Mouse (Mus musculus) embryonic fibroblast, embryonic 13.5 days (primary cell): ENCODE data around the gene Higd2a.

Experiments
- CTCF ChIP-seq: IDR thresholded peaks from 2 replicates; pipeline ENCODE4 v1.5.1; 2011; ENCODE audit warnings: mild to moderate bottlenecking, control low read depth, low read length, moderate library complexity, borderline replicate concordance; ENCODE audit not compliant: insufficient read depth
- POLR2A ChIP-seq: IDR thresholded peaks from 2 replicates; pipeline ENCODE4 v1.6.1; 2011; ENCODE audit warnings: low read depth, mild to moderate bottlenecking, control low read depth, low read length, moderate library complexity

DNA sequence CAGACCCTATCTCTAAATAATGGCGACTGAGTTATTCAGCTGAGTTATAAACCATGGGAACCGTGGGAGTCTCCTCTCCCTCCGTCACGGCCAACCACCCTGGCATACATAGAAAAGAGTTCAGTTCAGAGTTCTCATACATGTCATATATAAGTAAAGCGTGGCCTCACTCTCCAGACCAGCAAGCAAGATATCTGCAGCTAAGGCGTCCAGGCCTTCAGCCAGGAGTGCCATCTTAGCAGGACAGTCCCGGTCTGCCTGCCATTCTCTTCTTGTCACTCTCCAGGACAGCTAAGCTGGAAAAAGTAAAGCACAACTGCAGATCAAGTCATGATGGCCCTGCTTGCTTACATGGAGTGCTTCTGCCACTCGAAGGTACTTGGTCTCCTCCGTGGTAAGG, 33.8 kb upstream of the Higd2a start:
- TF ChIP-seq CTCF = no peak
- no peak for TF ChIP-seq POLR2A
